Mouse (Mus musculus) olfactory bulb, adult 2 months (tissue): ENCODE data around the gene Eva1c. TPM values are rescaled to one million over a fixed set of nuclear protein-coding genes. Genes with fewer than 3 reads are reported as not detected.

ENCODE experiments used
- H3K27ac ChIP-seq: fragments of 200-500 bp; 2 replicates; pipeline ENCODE4 v1.5.1; 2012; ENCODE audit warnings: low read depth, low read length; ENCODE audit not compliant: insufficient read depth
- H3K4me1 ChIP-seq: fragments of 200-500 bp; 2 replicates; pipeline ENCODE4 v1.6.1; 2012; ENCODE audit warnings: low read length; ENCODE audit not compliant: control insufficient read depth, insufficient read depth
- H3K4me3 ChIP-seq: fragments of 200-500 bp; 2 replicates; pipeline ENCODE4 v1.5.1; 2012; ENCODE audit warnings: mild to moderate bottlenecking, low read depth, low read length, moderate library complexity; ENCODE audit not compliant: insufficient read depth
- CTCF ChIP-seq: fragments of 200-500 bp; IDR thresholded peaks from 2 replicates; pipeline ENCODE4 v1.5.1; 2012; ENCODE audit warnings: low read depth, mild to moderate bottlenecking, low read length, moderate library complexity; ENCODE audit not compliant: insufficient read depth
- POLR2A ChIP-seq: fragments of 200-500 bp; IDR thresholded peaks from 2 replicates; pipeline ENCODE4 v1.6.1; 2012; ENCODE audit warnings: mild to moderate bottlenecking, low read depth, low read length, moderate library complexity; ENCODE audit not compliant: insufficient read depth
- WGBS: fragments of 180-500 bp; shearing (Covaris S2); methylation state at CpG from one replicate; pipeline ENCODE4 v1.1.7; 2018; 5-methylcytosine and 5-hydroxymethylcytosine counted together
- polyA plus RNA-seq: library from polyadenylated mRNA; stranded (reverse); fragments of >200 nt; gene quantifications from 2 replicates; pipeline ENCODE4 v1.2.4, GENCODE M21; 2012; ENCODE audit warnings: low replicate concordance; ENCODE audit not compliant: missing spikeins, insufficient read depth, insufficient read length

The Eva1c gene
- polyA plus RNA-seq, 1 experiment = not detected

GRCm38 (mm10) chr16:90869361-90869760 is 42.8 kb downstream of the Eva1c start:
- 77% methylated on average over 4 of the region's 4 CpGs for WGBS
- Histone ChIP-seq H3K4me3 (no peak overlapping the region), H3K27ac (no peak overlapping the region), H3K4me1 (peaks cover 6% of the 10 kb centered on the region; the same call in 1 of the 2 replicates)
- TF ChIP-seq CTCF = no peak
- no peak for TF ChIP-seq POLR2A

GRCm38 (mm10) chr16:90872936-90873335 is 46.4 kb downstream of the Eva1c start:
- no peak overlapping the region for H3K4me3 ChIP-seq
- 76% methylated on average over 8 of the region's 8 CpGs for WGBS
- H3K27ac ChIP-seq = no peak overlapping the region
- peaks cover 2% of the 10 kb centered on the region; the same call in 1 of the 2 replicates for H3K4me1 ChIP-seq
- TF ChIP-seq POLR2A (no peak), CTCF (no peak)

GRCm38 (mm10) chr16:90874536-90874935 is 48.0 kb downstream of the Eva1c start:
- Histone ChIP-seq H3K4me1 (peaks cover 2% of the 10 kb centered on the region; the same call in 1 of the 2 replicates), H3K4me3 (no peak overlapping the region), H3K27ac (no peak overlapping the region)
- whole genome bisulfite sequencing = 79% methylated on average over 5 of the region's 5 CpGs
- no peak for TF ChIP-seq CTCF
- no peak for TF ChIP-seq POLR2A

GRCm38 (mm10) chr16:90878135-90878860 is 51.8 kb downstream of the Eva1c start:
- 96% methylated on average over 3 of the region's 3 CpGs for WGBS
- Histone ChIP-seq H3K27ac (no peak overlapping the region), H3K4me1 (peaks cover 8% of the 10 kb centered on the region), H3K4me3 (no peak overlapping the region)
- TF ChIP-seq POLR2A = no peak
- TF ChIP-seq CTCF = no peak

GRCm38 (mm10) chr16:90882501-90882977 is 56.0 kb downstream of the Eva1c start:
- 51% methylated on average over 8 of the region's 8 CpGs for WGBS
- TF ChIP-seq POLR2A (no peak), CTCF (no peak)
- Histone ChIP-seq H3K4me1 (peaks cover 20% of the 10 kb centered on the region), H3K4me3 (no peak overlapping the region), H3K27ac (no peak overlapping the region)

GRCm38 (mm10) chr16:90885351-90885750 is 58.8 kb downstream of the Eva1c start:
- TF ChIP-seq CTCF = no peak
- no peak for TF ChIP-seq POLR2A
- WGBS = 74% methylated on average over 2 of the region's 2 CpGs
- Histone ChIP-seq H3K4me1 (peaks cover 19% of the 10 kb centered on the region), H3K4me3 (no peak overlapping the region), H3K27ac (no peak overlapping the region)

- H3K4me1 ChIP-seq = peaks cover 17% of the 10 kb centered on the region
- no peak for TF ChIP-seq POLR2A
- no peak for TF ChIP-seq CTCF
- 38% methylated on average over 9 of the region's 9 CpGs for WGBS
- H3K27ac ChIP-seq = no peak overlapping the region
- no peak overlapping the region for H3K4me3 ChIP-seq
Observed at GRCm38 (mm10) chr16:90885781-90886565, 59.5 kb downstream of the Eva1c start.

- peaks cover 22% of the 10 kb centered on the region for H3K4me1 ChIP-seq
- WGBS = 68% methylated on average over 9 of the region's 9 CpGs
- no peak overlapping the region for H3K27ac ChIP-seq
- H3K4me3 ChIP-seq = no peak overlapping the region
- TF ChIP-seq POLR2A (no peak), CTCF (no peak)
Observed at GRCm38 (mm10) chr16:90890683-90891082, 64.2 kb downstream of the Eva1c start.

GRCm38 (mm10) chr16:90891601-90892000 is 65.1 kb downstream of the Eva1c start:
- 62% methylated on average over 14 of the region's 14 CpGs for WGBS
- H3K4me1 ChIP-seq = peaks cover 14% of the 10 kb centered on the region
- no peak overlapping the region for H3K4me3 ChIP-seq
- TF ChIP-seq POLR2A (no peak), CTCF (no peak)
- no peak overlapping the region for H3K27ac ChIP-seq
